Mouse (Mus musculus) limb, embryonic 14.5 days (tissue): ENCODE measurements around the gene Msi2. TPM values are rescaled to one million over a fixed set of nuclear protein-coding genes. Genes with fewer than 3 reads are reported as not detected.

ENCODE experiments used
- ATAC-seq: fragments of 200-750 bp; cut with Nextera tagmentation; 2 replicates; pipeline ENCODE4 v1.8.0; 2017; ENCODE audit warnings: low read depth, moderate number of reproducible peaks, moderate TSS enrichment; ENCODE audit not compliant: low FRiP score
- DNase-seq: peaks from one replicate; pipeline ENCODE4 v3.0.0-alpha.2; 2015; ENCODE audit warnings: low spot score
- H3K27ac ChIP-seq: fragments of 300-500 bp; sonication (generic); replicated peaks from 2 replicates; pipeline ENCODE4 v1.5.1; 2014; ENCODE audit warnings: low read depth, mild to moderate bottlenecking, low read length, moderate library complexity, mixed read lengths
- H3K27me3 ChIP-seq: fragments of 300-500 bp; sonication (generic); 2 replicates; pipeline ENCODE4 v1.6.1; 2014; ENCODE audit warnings: low read length, mixed read lengths; ENCODE audit not compliant: control insufficient read depth, insufficient read depth
- H3K36me3 ChIP-seq: fragments of 300-500 bp; sonication (generic); 2 replicates; pipeline ENCODE4 v1.6.1; 2014; ENCODE audit warnings: mild to moderate bottlenecking, low read length, moderate library complexity, mixed read lengths; ENCODE audit not compliant: control insufficient read depth, insufficient read depth
- H3K4me1 ChIP-seq: fragments of 300-500 bp; sonication (generic); 2 replicates; pipeline ENCODE4 v1.6.1; 2014; ENCODE audit warnings: antibody characterized with exemption, low read length, mixed read lengths; ENCODE audit not compliant: control insufficient read depth, insufficient read depth
- H3K4me2 ChIP-seq: fragments of 300-500 bp; sonication (generic); replicated peaks from 2 replicates; pipeline ENCODE4 v1.6.1; 2014; ENCODE audit warnings: low read depth, mild to moderate bottlenecking, low read length, moderate library complexity; ENCODE audit not compliant: severe bottlenecking
- H3K4me3 ChIP-seq: fragments of 300-500 bp; sonication (generic); replicated peaks from 2 replicates; pipeline ENCODE4 v1.5.1; 2014; ENCODE audit warnings: low read length
- H3K9ac ChIP-seq: fragments of 300-500 bp; sonication (generic); 2 replicates; pipeline ENCODE4 v1.6.1; 2014; ENCODE audit warnings: mild to moderate bottlenecking, low read depth, low read length, moderate library complexity; ENCODE audit not compliant: severe bottlenecking
- H3K9me3 ChIP-seq: fragments of 300-500 bp; sonication (generic); 2 replicates; pipeline ENCODE4 v1.6.1; 2016; ENCODE audit warnings: low read length; ENCODE audit not compliant: control insufficient read depth
- POLR2A ChIP-seq: fragments of 200-500 bp; IDR thresholded peaks from 2 replicates; pipeline ENCODE4 v1.8.0; 2012; ENCODE audit warnings: inconsistent platforms, mild to moderate bottlenecking, moderate library complexity, borderline replicate concordance; ENCODE audit not compliant: insufficient read depth, insufficient read length; ENCODE audit errors: extremely low read depth
- WGBS: fragments of 180-500 bp; shearing (Covaris S2); extraction: QIAGEN DNeasy Blood & Tissue Kit; methylation state at CpG from one replicate; pipeline ENCODE4 v1.1.7; 2014; 5-methylcytosine and 5-hydroxymethylcytosine counted together
- polyA plus RNA-seq, 2 experiments: library from polyadenylated mRNA; depleted of rRNA in 1 of 2; stranded (reverse) in 1 of 2; unstranded in 1 of 2; fragments of >200 nt; fragmentation: Nextera tagmentation in 1 of 2; extraction: Ambion mirVana in 1 of 2; gene quantifications; 2 replicates each; pipeline versions ENCODE4 v1.2.1 to v1.2.3; 2012 to 2014

Msi2 gene
- polyA plus RNA-seq, 2 experiments, result 13.9 to 36.5 TPM

- 77% methylated on average over 7 of the region's 7 CpGs for WGBS
- no peak overlapping the region for H3K4me3 ChIP-seq
- H3K27me3 ChIP-seq, result no peaks in the 10 kb centered on the region
- peaks cover 8% of the 10 kb centered on the region; the same call in 1 of the 2 replicates for H3K36me3 ChIP-seq
- TF ChIP-seq POLR2A, result no peak
- no peak overlapping the region for H3K9ac ChIP-seq
- ATAC-seq (no peak), DNase-seq (no peak)
- peaks cover 25% of the 10 kb centered on the region for H3K4me1 ChIP-seq
- H3K27ac ChIP-seq, result no peak overlapping the region
- H3K4me2 ChIP-seq, result no peak overlapping the region
- no peaks in the 10 kb centered on the region for H3K9me3 ChIP-seq
Measured at GRCm38 (mm10) chr11:88645821-88646220, 72.5 kb downstream of the Msi2 start.

- 68% methylated on average over 7 of the region's 7 CpGs for WGBS
- H3K27me3 ChIP-seq, result no peaks in the 10 kb centered on the region
- no peak for TF ChIP-seq POLR2A
- peaks cover 12% of the 10 kb centered on the region; the same call in 1 of the 2 replicates for H3K36me3 ChIP-seq
- H3K9me3 ChIP-seq, result no peaks in the 10 kb centered on the region
- H3K9ac ChIP-seq, result no peak overlapping the region
- no peak overlapping the region for H3K4me3 ChIP-seq
- ATAC-seq, result no peak
- DNase-seq, result no peak
- peaks cover 17% of the 10 kb centered on the region for H3K4me1 ChIP-seq
- H3K4me2 ChIP-seq, result no peak overlapping the region
- H3K27ac ChIP-seq, result no peak overlapping the region
Measured at GRCm38 (mm10) chr11:88644719-88645118, 73.6 kb downstream of the Msi2 start.

GRCm38 (mm10) chr11:88639862-88640261 is 78.5 kb downstream of the Msi2 start:
- WGBS, result 73% methylated on average over 4 of the region's 4 CpGs
- peaks cover 16% of the 10 kb centered on the region for H3K4me1 ChIP-seq
- ATAC-seq (no peak), DNase-seq (no peak)
- no peak overlapping the region for H3K27ac ChIP-seq
- no peaks in the 10 kb centered on the region for H3K9me3 ChIP-seq
- H3K4me2 ChIP-seq, result no peak overlapping the region
- H3K9ac ChIP-seq, result no peak overlapping the region
- no peaks in the 10 kb centered on the region for H3K27me3 ChIP-seq
- TF ChIP-seq POLR2A, result no peak
- H3K36me3 ChIP-seq, result peaks cover 5% of the 10 kb centered on the region; the same call in 1 of the 2 replicates
- no peak overlapping the region for H3K4me3 ChIP-seq

- 77% methylated on average over 6 of the region's 6 CpGs for WGBS
- ATAC-seq (no peak), DNase-seq (no peak)
- Histone ChIP-seq H3K9me3 (no peaks in the 10 kb centered on the region), H3K27ac (no peak overlapping the region), H3K4me2 (no peak overlapping the region), H3K9ac (no peak overlapping the region), H3K36me3 (peaks cover 4% of the 10 kb centered on the region; the same call in 1 of the 2 replicates), H3K4me1 (peaks cover 19% of the 10 kb centered on the region), H3K27me3 (no peaks in the 10 kb centered on the region), H3K4me3 (no peak overlapping the region)
- TF ChIP-seq POLR2A, result no peak
Measured at GRCm38 (mm10) chr11:88638936-88639542, 79.3 kb downstream of the Msi2 start.

GRCm38 (mm10) chr11:88638254-88638653 is 80.1 kb downstream of the Msi2 start:
- no peak for ATAC-seq

More at GRCm38 (mm10) chr11:88638254-88638653, 80.1 kb downstream of the Msi2 start:
- H3K4me3 ChIP-seq, result no peak overlapping the region
- no peak overlapping the region for H3K27ac ChIP-seq
- no peaks in the 10 kb centered on the region for H3K27me3 ChIP-seq
- H3K9ac ChIP-seq, result no peak overlapping the region
- no peak for TF ChIP-seq POLR2A
- H3K9me3 ChIP-seq, result no peaks in the 10 kb centered on the region
- H3K4me1 ChIP-seq, result peaks cover 19% of the 10 kb centered on the region
- H3K36me3 ChIP-seq, result peaks cover 3% of the 10 kb centered on the region; the same call in 1 of the 2 replicates
- H3K4me2 ChIP-seq, result no peak overlapping the region
- WGBS, result 76% methylated on average over 2 of the region's 2 CpGs
- DNase-seq, result no peak
